Mouse (Mus musculus) heart, postnatal 14 days (tissue): Measurements from ENCODE around the gene Nsrp1. TPM values are rescaled to one million over a fixed set of nuclear protein-coding genes. Genes with fewer than 3 reads are reported as not detected.
"Not testable (repeated sequence)": the region's sequence is repeated elsewhere in the genome, so short reads cannot be mapped to it uniquely, and the experiment has no call there.

ENCODE experiments used
- DNase-seq, 2 experiments: peaks; one replicate each; pipeline ENCODE4 v3.0.0; 2021 to 2022
- intact Hi-C: fragments of 180-260 bp; cut with DNase I; formaldehyde crosslinking; loops from one replicate; pipeline ENCODE4 v1.15.1; 2025
- long read RNA-seq, 2 experiments: library from polyadenylated mRNA; stranded (forward); transcript quantifications; one replicate each; pipeline ENCODE4 v2.0.0; 2021
- total RNA-seq, 2 experiments: library from RNA; stranded (reverse); gene quantifications; 2 replicates each; pipeline ENCODE4 v1.2.3; 2021

Gene Nsrp1
- total RNA-seq: 10 to 100 TPM; 12.5 to 13.1 TPM
- long read RNA-seq, experiment 1, transcript Nsrp1-201 (7 exons, 3,114 nt): major isoform, 26 of 31 reads
- long read RNA-seq, experiment 1, partial matches to known transcripts: 1 of 31 reads
- long read RNA-seq, experiment 1, other reads (novel, unspliced or antisense): 4 of 31 reads
- long read RNA-seq, experiment 2, transcript Nsrp1-201 (7 exons, 3,114 nt): major isoform, 19 of 22 reads
- long read RNA-seq, experiment 2, partial matches to known transcripts: 1 of 22 reads
- long read RNA-seq, experiment 2, other reads (novel, unspliced or antisense): 2 of 22 reads

- intact Hi-C loops: no loop called here
- DNase-seq: peak; percentile 89 to 94
Measured at GRCm38 (mm10) chr11:77078273-77079134, at the start of gene Nsrp1. TSS of gene Nsrp1 (minus strand) at chr11:77078435.

GRCm38 (mm10) chr11:77111141-77111540 is 32.9 kb upstream of the Nsrp1 start:
- no peak for DNase-seq
- intact Hi-C loops: no loop called here

GRCm38 (mm10) chr11:77108442-77108841 is 30.2 kb upstream of the Nsrp1 start:
- DNase-seq: no peak
- intact Hi-C loops: loop anchor here (10.0 kb wide), 1 partner anchor 516 kb away; no protein-coding TSS in a partner anchor

- not testable (repeated sequence) for DNase-seq
- intact Hi-C loops: loop anchor here (10.0 kb wide), 1 partner anchor 517 kb away; no protein-coding TSS in a partner anchor
Measured at GRCm38 (mm10) chr11:77107872-77108271, 29.6 kb upstream of the Nsrp1 start.

- intact Hi-C loops: loop anchor here (10.0 kb wide), 1 partner anchor 518 kb away; no protein-coding TSS in a partner anchor
- DNase-seq: no peak
Measured at GRCm38 (mm10) chr11:77106961-77107360, 28.7 kb upstream of the Nsrp1 start.

- intact Hi-C loops: loop anchor here (1.0 to 10.0 kb wide), 5 partner anchors 114 to 524 kb away; no protein-coding TSS in a partner anchor
- peak; percentile 82 to 92 for DNase-seq
Measured at GRCm38 (mm10) chr11:77100137-77100937, 22.1 kb upstream of the Nsrp1 start.

GRCm38 (mm10) chr11:77098332-77098972 is 20.2 kb upstream of the Nsrp1 start:
- intact Hi-C loops: no loop called here
- DNase-seq: no peak

- peak in 1 of 2 experiments; percentile 10 for DNase-seq
- intact Hi-C loops: no loop called here
Measured at GRCm38 (mm10) chr11:77096991-77097390, 18.8 kb upstream of the Nsrp1 start.

GRCm38 (mm10) chr11:77096581-77096980 is 18.3 kb upstream of the Nsrp1 start:
- intact Hi-C loops: no loop called here
- peak in 1 of 2 experiments; percentile 21 for DNase-seq

- peak in 1 of 2 experiments; percentile 14 for DNase-seq
- intact Hi-C loops: no loop called here
Measured at GRCm38 (mm10) chr11:77095206-77095605, 17.0 kb upstream of the Nsrp1 start.

- peak in 1 of 2 experiments; percentile 7 for DNase-seq
- intact Hi-C loops: no loop called here
Measured at GRCm38 (mm10) chr11:77094136-77094535, 15.9 kb upstream of the Nsrp1 start.

- peak; percentile 51 to 73 for DNase-seq
- intact Hi-C loops: loop anchor here (1.0 kb wide), 1 partner anchor 96 kb away; no protein-coding TSS in a partner anchor
Measured at GRCm38 (mm10) chr11:77093208-77093607, 15.0 kb upstream of the Nsrp1 start.

GRCm38 (mm10) chr11:77089162-77089561 is 10.9 kb upstream of the Nsrp1 start:
- no peak for DNase-seq
- intact Hi-C loops: no loop called here

- intact Hi-C loops: no loop called here
- DNase-seq: no peak
Measured at GRCm38 (mm10) chr11:77087004-77087403, 8.8 kb upstream of the Nsrp1 start.

GRCm38 (mm10) chr11:77084001-77084682 is 5.9 kb upstream of the Nsrp1 start:
- intact Hi-C loops: no loop called here
- no peak for DNase-seq

GRCm38 (mm10) chr11:77079361-77079760 is 1.1 kb upstream of the Nsrp1 start:
- no peak for DNase-seq
- intact Hi-C loops: no loop called here

GRCm38 (mm10) chr11:77077792-77078191 is 443 bp downstream of the Nsrp1 start:
- intact Hi-C loops: no loop called here
- no peak for DNase-seq

- DNase-seq, intact Hi-C loops: not testable (repeated sequence)
Measured at GRCm38 (mm10) chr11:77077331-77077730, 904 bp downstream of the Nsrp1 start.

- intact Hi-C loops: loop anchor here (5.0 kb wide), 1 partner anchor 73 kb away; the partner anchor contains the start of gene Slc6a4
- DNase-seq: peak; percentile 16 to 35
Measured at GRCm38 (mm10) chr11:77070721-77071120, 7.5 kb downstream of the Nsrp1 start.
